Mouse (Mus musculus): Measurements from ENCODE around the gene Tex101. TPM values are rescaled to one million over a fixed set of nuclear protein-coding genes. Genes with fewer than 3 reads are reported as not detected.
"Not testable (repeated sequence)": the region's sequence is repeated elsewhere in the genome, so short reads cannot be mapped to it uniquely, and the experiment has no call there.

The Tex101 gene
- polyA plus RNA-seq (2012; ENCODE audit: insufficient read depth, insufficient read length, low replicate concordance, missing spikeins) = not detected in 2 replicates

GRCm38 (mm10) chr7:24676575-24676974 is at the start of gene Tex101:
Tex101 (minus strand) TSS chr7:24676675.
- WGBS = 90% methylated on average over 9 of the region's 9 CpGs
- H3K27ac ChIP-seq (ENCODE audit: insufficient read depth, low read depth, low read length) = no peak within 1 kb of the TSS
- no peaks in the 10 kb centered on the region for H3K4me1 ChIP-seq (ENCODE audit: control insufficient read depth, insufficient read depth, low read length)
- H3K4me3 ChIP-seq (ENCODE audit: insufficient read depth, low read depth, low read length) = no peak within 1 kb of the TSS
- TF ChIP-seq CTCF (IDR thresholded peaks at IDR 0.05; ENCODE audit: insufficient read depth, low read depth, low read length) = no peak
- TF ChIP-seq POLR2A (IDR thresholded peaks at IDR 0.05; ENCODE audit: insufficient read depth, low read depth, low read length) = no peak

DNA sequence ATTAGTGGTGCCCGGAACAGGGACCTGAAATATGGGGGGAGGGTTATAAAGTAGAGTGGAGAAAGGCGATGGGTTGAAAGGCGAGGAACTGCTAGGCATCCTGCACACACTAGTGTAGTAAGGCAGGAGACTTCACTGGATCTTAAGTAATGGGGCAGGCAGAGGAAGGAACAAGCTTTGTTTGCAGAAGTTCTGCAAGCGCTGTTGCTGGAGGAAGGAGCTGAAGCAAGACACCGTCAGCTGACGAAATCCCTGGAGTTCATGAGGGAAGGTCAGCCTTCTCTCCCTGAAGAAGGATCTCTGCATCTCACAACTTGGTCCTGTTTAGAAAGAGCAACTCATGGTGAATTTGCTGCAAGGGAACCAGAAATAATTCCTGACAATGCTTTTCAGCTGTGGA is 38.6 kb upstream of the Tex101 start:
- TF ChIP-seq CTCF (IDR thresholded peaks at IDR 0.05; ENCODE audit: insufficient read depth, low read depth, low read length) (no peak), POLR2A (IDR thresholded peaks at IDR 0.05; ENCODE audit: insufficient read depth, low read depth, low read length) (no peak)
- no peak overlapping the region for H3K4me3 ChIP-seq (ENCODE audit: insufficient read depth, low read depth, low read length)
- WGBS = 72% methylated on average over 6 of the region's 6 CpGs
- no peak overlapping the region for H3K27ac ChIP-seq (ENCODE audit: insufficient read depth, low read depth, low read length)
- H3K4me1 ChIP-seq (ENCODE audit: control insufficient read depth, insufficient read depth, low read length) = peaks cover 4% of the 10 kb centered on the region; the same call in 1 of the 2 replicates

DNA sequence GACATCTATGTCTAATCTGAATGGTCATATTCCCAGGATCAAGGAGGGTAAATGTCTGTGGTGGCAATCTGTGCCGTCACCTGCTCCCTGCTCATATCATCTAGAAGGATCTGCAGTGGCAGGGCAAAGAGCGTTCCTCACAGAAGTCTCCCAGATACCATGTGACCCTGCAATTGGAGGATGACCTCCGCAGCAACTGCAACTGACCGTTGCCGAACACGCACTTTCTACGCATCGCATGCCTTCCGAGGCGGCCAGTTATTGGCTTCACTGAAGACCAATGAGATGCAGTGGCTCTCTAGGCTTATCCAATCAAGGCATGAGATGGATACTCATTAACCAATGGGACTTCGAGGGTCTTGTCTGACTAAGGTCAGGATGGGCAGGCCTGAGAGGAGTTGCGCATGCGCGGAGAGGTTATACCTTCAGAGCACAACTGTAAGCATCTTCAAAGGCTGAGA is 32.4 kb upstream of the Tex101 start, which contains the start of gene BC049730:
TSS of gene BC049730 (plus strand) at position 411 of the 461 bp plus-strand sequence.
- 96% methylated on average over 14 of the region's 14 CpGs for WGBS

DNA sequence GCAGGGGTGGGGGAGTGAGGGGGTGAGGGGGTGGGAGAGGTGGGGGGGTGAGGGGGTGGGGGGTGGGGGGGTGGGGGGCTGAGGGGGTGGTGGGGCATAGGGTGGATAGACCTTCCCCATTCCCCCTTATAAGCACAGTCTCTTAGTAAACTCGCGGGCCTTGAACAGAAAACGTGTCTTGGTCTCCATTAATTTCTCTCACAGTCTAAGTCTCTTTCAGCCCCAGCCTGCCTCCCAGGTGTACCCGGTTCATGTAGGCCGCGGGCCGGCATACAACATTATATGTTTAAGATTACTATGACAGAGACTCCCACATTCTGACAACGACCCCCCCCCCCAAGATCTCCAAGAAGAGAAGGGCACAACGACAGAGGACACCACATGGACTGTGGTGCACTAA is 26.4 kb upstream of the Tex101 start:
- not testable (repeated sequence) for H3K4me3 ChIP-seq (ENCODE audit: insufficient read depth, low read depth, low read length); H3K27ac ChIP-seq (ENCODE audit: insufficient read depth, low read depth, low read length); H3K4me1 ChIP-seq (ENCODE audit: control insufficient read depth, insufficient read depth, low read length)
- 87% methylated on average over 9 of the region's 9 CpGs for WGBS

More for the DNA sequence above, 32.4 kb upstream of the Tex101 start, which contains the start of gene BC049730:
- no peak within 1 kb of the TSS for H3K27ac ChIP-seq (ENCODE audit: insufficient read depth, low read depth, low read length)
- H3K4me1 ChIP-seq (ENCODE audit: control insufficient read depth, insufficient read depth, low read length) = no peaks in the 10 kb centered on the region; the same call in 1 of the 2 replicates
- H3K4me3 ChIP-seq (ENCODE audit: insufficient read depth, low read depth, low read length) = no peak within 1 kb of the TSS
- TF ChIP-seq CTCF (IDR thresholded peaks at IDR 0.05; ENCODE audit: insufficient read depth, low read depth, low read length) (no peak), POLR2A (IDR thresholded peaks at IDR 0.05; ENCODE audit: insufficient read depth, low read depth, low read length) (no peak)

- WGBS = 95% methylated on average over 4 of the region's 4 CpGs
Measured at GRCm38 (mm10) chr7:24697891-24698290, 21.4 kb upstream of the Tex101 start.

GRCm38 (mm10) chr7:24692693-24693092 is 16.2 kb upstream of the Tex101 start:
- 80% methylated on average over 3 of the region's 3 CpGs for WGBS
- not testable (repeated sequence) for H3K27ac ChIP-seq (ENCODE audit: insufficient read depth, low read depth, low read length); H3K4me1 ChIP-seq (ENCODE audit: control insufficient read depth, insufficient read depth, low read length); H3K4me3 ChIP-seq (ENCODE audit: insufficient read depth, low read depth, low read length)

More at GRCm38 (mm10) chr7:24697891-24698290, 21.4 kb upstream of the Tex101 start:
- not testable (repeated sequence) for H3K4me1 ChIP-seq (ENCODE audit: control insufficient read depth, insufficient read depth, low read length); H3K4me3 ChIP-seq (ENCODE audit: insufficient read depth, low read depth, low read length); H3K27ac ChIP-seq (ENCODE audit: insufficient read depth, low read depth, low read length)

- not testable (repeated sequence) for H3K4me1 ChIP-seq (ENCODE audit: control insufficient read depth, insufficient read depth, low read length); H3K27ac ChIP-seq (ENCODE audit: insufficient read depth, low read depth, low read length); H3K4me3 ChIP-seq (ENCODE audit: insufficient read depth, low read depth, low read length)
- whole genome bisulfite sequencing = 93% methylated on average over 10 of the region's 10 CpGs
Measured at GRCm38 (mm10) chr7:24687519-24687918, 11.0 kb upstream of the Tex101 start.

DNA sequence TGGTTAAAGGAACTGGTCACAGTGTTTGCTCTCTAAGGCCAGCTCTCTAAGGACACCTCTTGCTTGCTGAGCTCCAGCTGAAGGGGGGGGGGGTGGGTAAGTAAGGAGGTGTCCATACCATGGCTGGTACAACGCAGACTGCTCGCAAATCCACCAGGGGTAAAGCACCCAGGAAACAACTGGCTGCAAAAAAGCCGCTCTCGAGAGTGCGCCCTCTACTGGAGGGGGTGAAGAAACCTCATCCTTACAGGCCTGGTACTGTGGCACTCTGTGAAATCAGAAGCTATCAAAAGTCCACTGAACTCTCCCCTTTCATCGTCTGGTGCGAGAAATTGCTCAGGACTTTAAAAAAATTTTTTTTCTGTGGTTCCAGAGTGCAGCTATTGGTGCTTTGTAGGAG is 7.6 kb upstream of the Tex101 start:
- not testable (repeated sequence) for H3K27ac ChIP-seq (ENCODE audit: insufficient read depth, low read depth, low read length); H3K4me3 ChIP-seq (ENCODE audit: insufficient read depth, low read depth, low read length); H3K4me1 ChIP-seq (ENCODE audit: control insufficient read depth, insufficient read depth, low read length)
- 79% methylated on average over 7 of the region's 7 CpGs for WGBS

GRCm38 (mm10) chr7:24671944-24672439 is 4.5 kb downstream of the Tex101 start:
- no peak overlapping the region for H3K27ac ChIP-seq (ENCODE audit: insufficient read depth, low read depth, low read length)
- H3K4me1 ChIP-seq (ENCODE audit: control insufficient read depth, insufficient read depth, low read length) = no peaks in the 10 kb centered on the region
- WGBS = 92% methylated on average over 23 of the region's 23 CpGs
- no peak for TF ChIP-seq CTCF (IDR thresholded peaks at IDR 0.05; ENCODE audit: insufficient read depth, low read depth, low read length)
- no peak for TF ChIP-seq POLR2A (IDR thresholded peaks at IDR 0.05; ENCODE audit: insufficient read depth, low read depth, low read length)
- H3K4me3 ChIP-seq (ENCODE audit: insufficient read depth, low read depth, low read length) = no peak overlapping the region

DNA sequence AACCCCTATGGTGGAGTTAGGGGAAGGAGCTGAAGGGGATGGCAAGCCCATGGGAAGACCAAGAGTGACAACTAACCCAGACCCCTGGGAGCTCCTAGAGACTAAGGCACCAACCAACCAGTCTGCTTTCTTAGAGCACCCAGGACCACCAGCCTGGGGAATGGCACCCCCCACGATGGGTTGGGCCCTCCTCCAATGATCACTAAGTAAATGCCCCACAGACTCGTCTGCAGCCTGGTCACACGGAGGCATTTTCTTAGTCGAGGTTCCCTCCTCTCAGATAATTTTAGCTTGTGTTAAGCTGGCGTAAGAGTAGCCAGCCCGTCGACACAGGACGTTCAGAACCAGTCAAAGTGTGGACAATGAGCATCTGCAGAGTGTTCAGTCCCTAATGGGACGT is 11.5 kb downstream of the Tex101 start:
- Histone ChIP-seq H3K4me1 (ENCODE audit: control insufficient read depth, insufficient read depth, low read length) (peaks cover 1% of the 10 kb centered on the region), H3K27ac (ENCODE audit: insufficient read depth, low read depth, low read length) (no peak overlapping the region), H3K4me3 (ENCODE audit: insufficient read depth, low read depth, low read length) (no peak overlapping the region)
- no peak for TF ChIP-seq CTCF (IDR thresholded peaks at IDR 0.05; ENCODE audit: insufficient read depth, low read depth, low read length)
- TF ChIP-seq POLR2A (IDR thresholded peaks at IDR 0.05; ENCODE audit: insufficient read depth, low read depth, low read length) = no peak
- WGBS = 75% methylated on average over 9 of the region's 9 CpGs

Measured in olfactory bulb, adult 2 months (tissue).